Mouse (Mus musculus) mouse embryonic stem cell (cell line): ENCODE measurements around the gene Gabrr2.

Experiments
- in situ Hi-C, 2 experiments: fragments of 300-500 bp; cut with MboI; formaldehyde crosslinking; loops; 1 replicate in 1 of 2; 3 replicates in 1 of 2; pipeline ENCODE4 v1.14.3; 2019 to 2020; ENCODE audit warnings: low sequenced_read_pairs in 2 of 2, low pct_unique_long_range_greater_than_20kb in 1 of 2, mixed read lengths in 1 of 2; ENCODE audit not compliant: unreplicated experiment in 1 of 2

Gabrr2 gene

DNA sequence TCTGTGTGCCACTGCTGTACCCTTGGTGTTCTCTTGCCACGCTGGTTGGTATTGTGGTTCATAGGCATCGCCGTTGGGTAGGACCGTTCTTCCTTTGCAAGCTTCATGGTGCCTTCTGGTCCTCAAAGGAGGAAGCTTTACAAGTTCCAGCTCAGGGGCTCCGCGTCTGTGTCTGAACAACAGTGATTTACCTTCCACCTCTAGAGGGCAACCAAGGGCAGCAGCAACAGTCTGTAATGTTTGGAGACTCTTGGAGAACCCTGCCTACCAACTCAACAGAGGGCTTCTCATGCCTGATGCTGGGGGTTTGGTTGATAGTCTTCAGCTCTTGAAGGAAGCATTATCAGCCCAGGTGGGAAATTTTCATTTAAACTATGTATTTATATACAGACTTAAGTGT is 61.7 kb downstream of the Gabrr2 start:
- in situ Hi-C loops: loop anchor here in 1 of 2 experiments (10.0 kb wide), 1 partner anchor 170 kb away; the partner anchor contains the start of gene Pnrc1

DNA sequence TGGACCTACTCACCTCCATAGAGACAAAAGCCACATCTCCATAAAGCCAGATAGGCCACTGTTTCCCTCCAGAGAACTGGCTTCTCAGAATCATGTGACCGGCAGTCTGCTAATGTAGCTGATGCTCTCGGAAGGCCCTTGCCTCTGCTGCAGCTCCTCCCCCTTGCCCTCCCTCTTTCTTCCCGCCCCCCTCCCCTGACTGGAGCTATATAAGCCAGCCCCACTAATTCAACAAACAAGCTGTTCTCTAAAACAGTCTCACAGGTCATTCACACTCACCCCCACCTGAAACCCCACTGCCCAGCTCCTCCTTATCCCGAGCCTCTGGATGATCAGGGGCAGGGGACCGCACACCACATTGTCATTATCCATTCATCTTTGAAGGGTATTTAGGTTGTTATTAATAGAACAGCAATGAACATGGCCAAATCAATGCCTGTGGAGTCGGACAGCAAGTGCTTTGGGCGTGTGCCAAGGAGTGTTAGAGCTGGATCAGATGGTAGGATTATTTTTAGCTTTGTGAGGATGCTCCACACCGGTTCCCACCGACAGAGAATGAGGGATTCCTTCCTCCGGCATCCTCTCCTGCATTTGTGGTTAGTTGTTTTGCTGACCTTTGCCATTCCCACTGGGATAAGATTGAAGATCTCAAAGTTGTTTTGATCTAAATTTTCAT is 62.7 kb downstream of the Gabrr2 start:
- in situ Hi-C loops: loop anchor here (10.0 to 25.0 kb wide), 2 partner anchors 162 to 169 kb away; partner anchors contain the start of gene Pnrc1 (in 2 of the 2)

- in situ Hi-C loops: loop anchor here in 1 of 2 experiments (25.0 kb wide), 1 partner anchor 155 kb away; the partner anchor contains the start of gene Pnrc1
These were observed 69.4 kb downstream of the Gabrr2 start, which contains the start of gene Gabrr1 for GRCm38 (mm10) chr4:33132221-33132620. Gabrr1 (plus strand) TSS chr4:33132521.
